Mouse (Mus musculus) MEL (cell line): ENCODE measurements around the gene Gm20388.

ENCODE experiments used
- CTCF ChIP-seq, 3 experiments: IDR thresholded peaks in 2 of 3; conservative IDR thresholded peaks in 1 of 3; 2 replicates each; pipeline ENCODE4 v1.5.1; 2011 to 2012; ENCODE audit warnings: low read length in 3 of 3, low read depth in 2 of 3, mild to moderate bottlenecking in 2 of 3, improper control_type of control experiment in 1 of 3, inconsistent platforms in 1 of 3, mixed read lengths in 1 of 3, moderate library complexity in 1 of 3; ENCODE audit not compliant: control insufficient read depth in 1 of 3, insufficient read depth in 1 of 3, poor library complexity in 1 of 3, severe bottlenecking in 1 of 3
- E2F4 ChIP-seq: IDR thresholded peaks from 2 replicates; pipeline ENCODE4 v1.6.1; 2011; ENCODE audit warnings: low read depth, low read length, improper control_type of control experiment, borderline replicate concordance
- ELF1 ChIP-seq: IDR thresholded peaks from 2 replicates; pipeline ENCODE4 v1.6.1; 2014; ENCODE audit warnings: low read depth, mild to moderate bottlenecking, inconsistent platforms, low read length, improper control_type of control experiment, moderate library complexity
- GATA1 ChIP-seq: IDR thresholded peaks from 2 replicates; pipeline ENCODE4 v1.6.1; 2011; ENCODE audit warnings: low read depth, low read length, improper control_type of control experiment
- HCFC1 ChIP-seq: IDR thresholded peaks from 2 replicates; pipeline ENCODE4 v1.6.1; 2012; ENCODE audit warnings: low read depth, mild to moderate bottlenecking, inconsistent platforms, low read length, improper control_type of control experiment, moderate library complexity
- JUND ChIP-seq: IDR thresholded peaks from 2 replicates; pipeline ENCODE4 v1.6.1; 2011; ENCODE audit warnings: low read depth, mild to moderate bottlenecking, improper control_type of control experiment, low read length
- MXI1 ChIP-seq: IDR thresholded peaks from 2 replicates; pipeline ENCODE4 v1.6.1; 2011; ENCODE audit warnings: mild to moderate bottlenecking, low read depth, low read length, improper control_type of control experiment
- MYB ChIP-seq: IDR thresholded peaks from 2 replicates; pipeline ENCODE4 v1.6.1; 2011; ENCODE audit warnings: mild to moderate bottlenecking, low read depth, low read length, improper control_type of control experiment
- POLR2A ChIP-seq, 2 experiments: IDR thresholded peaks; 2 replicates each; pipeline ENCODE4 v1.6.1; 2011 to 2012; ENCODE audit warnings: low read length in 2 of 2, mild to moderate bottlenecking in 2 of 2, control low read depth in 1 of 2, improper control_type of control experiment in 1 of 2, low read depth in 1 of 2, moderate library complexity in 1 of 2; ENCODE audit not compliant: control insufficient read depth in 1 of 2, insufficient read depth in 1 of 2, poor library complexity in 1 of 2
- SIN3A ChIP-seq: IDR thresholded peaks from 2 replicates; pipeline ENCODE4 v1.6.1; 2012; ENCODE audit warnings: low read length, improper control_type of control experiment, inconsistent platforms
- UBTF ChIP-seq: IDR thresholded peaks from 2 replicates; pipeline ENCODE4 v1.6.1; 2012; ENCODE audit warnings: low read depth, mild to moderate bottlenecking, inconsistent platforms, low read length, improper control_type of control experiment, moderate library complexity, borderline replicate concordance; ENCODE audit not compliant: insufficient read depth
- USF1 ChIP-seq: IDR thresholded peaks from 2 replicates; pipeline ENCODE4 v1.6.1; 2014; ENCODE audit warnings: low read depth, mild to moderate bottlenecking, inconsistent platforms, low read length, improper control_type of control experiment, moderate library complexity
- ZNF384 ChIP-seq: IDR thresholded peaks from 2 replicates; pipeline ENCODE4 v1.6.1; 2012; ENCODE audit warnings: low read depth, mild to moderate bottlenecking, inconsistent platforms, low read length, improper control_type of control experiment

- TF ChIP-seq UBTF (no peak), POLR2A (IDR thresholded peaks at IDR 0.05; ENCODE audit: control insufficient read depth in 1 of 2, insufficient read depth in 1 of 2, low read depth in 1 of 2, low read length in 2 of 2, poor library complexity in 1 of 2) (no peak), CTCF (IDR thresholded peaks at IDR 0.05 in 2 of 3, conservative IDR thresholded peaks at IDR 0.05 in 1 of 3; ENCODE audit: control insufficient read depth in 1 of 3, insufficient read depth in 1 of 3, low read depth in 2 of 3, low read length in 3 of 3, poor library complexity in 1 of 3, severe bottlenecking in 1 of 3) (no peak), HCFC1 (no peak), MYB (no peak), MXI1 (no peak), SIN3A (no peak), GATA1 (no peak), USF1 (no peak), ZNF384 (no peak), JUND (no peak), ELF1 (no peak), E2F4 (no peak)
Observed at GRCm38 (mm10) chr8:123134149-123134713, 3223.6 kb downstream of the Gm20388 start.
